Mouse (Mus musculus) bone marrow, adult 2 months (tissue): ENCODE results near the gene Zfp688. TPM values are rescaled to one million over a fixed set of nuclear protein-coding genes. Genes with fewer than 3 reads are reported as not detected.

Experiments
- H3K27ac ChIP-seq: fragments of 200-500 bp; 2 replicates; pipeline ENCODE4 v1.5.1; 2012; ENCODE audit warnings: low read depth, mild to moderate bottlenecking, control low read depth, inconsistent platforms, low read length; ENCODE audit not compliant: control insufficient read depth, poor library complexity, insufficient read depth
- H3K4me1 ChIP-seq: fragments of 200-500 bp; 2 replicates; pipeline ENCODE4 v1.6.1; 2011; ENCODE audit warnings: low read length; ENCODE audit not compliant: control insufficient read depth, insufficient read depth
- H3K4me3 ChIP-seq: fragments of 200-500 bp; replicated peaks from 2 replicates; pipeline ENCODE3; 2011; ENCODE audit warnings: mild to moderate bottlenecking, low read depth, low read length, control low read depth; ENCODE audit not compliant: control insufficient read depth
- CTCF ChIP-seq: fragments of 200-500 bp; IDR thresholded peaks from 2 replicates; pipeline ENCODE4 v1.5.1; 2011; ENCODE audit warnings: low read length, control low read depth; ENCODE audit not compliant: control insufficient read depth, insufficient read depth
- POLR2A ChIP-seq: fragments of 200-500 bp; IDR thresholded peaks from 2 replicates; pipeline ENCODE4 v1.6.1; 2011; ENCODE audit warnings: low read depth, mild to moderate bottlenecking, control low read depth, low read length, borderline replicate concordance; ENCODE audit not compliant: control insufficient read depth
- WGBS: fragments of 180-500 bp; shearing (Covaris S2); methylation state at CpG from one replicate; pipeline ENCODE4 v1.1.7; 2018; 5-methylcytosine and 5-hydroxymethylcytosine counted together
- polyA plus RNA-seq: library from polyadenylated mRNA; stranded (reverse); fragments of >200 nt; gene quantifications from 2 replicates; pipeline ENCODE4 v1.2.4, GENCODE M21; 2011; ENCODE audit warnings: low replicate concordance; ENCODE audit not compliant: missing spikeins, insufficient read depth, insufficient read length

Zfp688 gene
- polyA plus RNA-seq, 1 experiment: 20.9 TPM

DNA sequence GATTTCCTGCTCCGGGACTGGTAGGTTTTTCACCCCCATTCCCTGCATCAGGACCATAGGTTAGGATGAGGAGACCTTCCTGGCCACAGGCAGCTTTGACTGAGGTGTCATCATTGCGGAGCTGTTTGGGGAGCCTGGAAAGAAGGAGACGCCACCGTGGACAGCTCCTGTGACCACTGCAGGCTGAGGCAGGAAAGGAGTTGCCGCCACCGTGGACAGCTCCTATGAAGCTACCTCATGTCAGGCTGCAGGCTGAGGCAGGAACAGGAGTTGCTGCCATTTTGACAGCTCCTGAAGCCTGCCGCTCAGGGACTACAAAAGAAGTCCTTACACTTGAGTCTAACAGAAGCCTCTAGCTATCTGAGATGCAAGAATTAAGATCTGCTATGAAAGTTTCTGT lies 33.0 kb upstream of the Zfp688 start:
- TF ChIP-seq POLR2A (no peak), CTCF (no peak)
- no peaks in the 10 kb centered on the region; the same call in 1 of the 2 replicates for H3K4me1 ChIP-seq
- H3K27ac ChIP-seq: no peak overlapping the region
- 91% methylated on average over 7 of the region's 7 CpGs for WGBS
- no peak overlapping the region for H3K4me3 ChIP-seq

DNA sequence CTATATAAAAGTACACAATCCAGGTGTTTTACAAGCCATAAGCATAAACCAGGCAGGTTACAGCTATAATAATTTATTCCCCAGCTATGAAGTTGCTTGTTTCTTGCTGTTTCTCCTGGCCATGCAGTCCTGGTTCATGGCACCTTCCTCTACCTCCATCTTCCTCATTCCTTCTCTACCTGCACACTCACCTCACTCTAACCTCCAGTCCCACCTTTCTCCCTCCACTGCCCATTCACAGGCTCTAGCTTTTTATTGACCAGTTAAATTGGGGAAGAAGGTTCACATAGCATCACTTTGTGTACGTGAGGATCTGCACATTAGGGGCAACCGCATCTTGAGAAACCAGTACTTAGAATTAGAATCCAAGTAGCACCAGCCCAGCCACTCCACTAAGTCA lies 31.2 kb upstream of the Zfp688 start:
- 86% methylated on average over 2 of the region's 2 CpGs for WGBS
- H3K27ac ChIP-seq: no peak overlapping the region
- TF ChIP-seq CTCF: no peak
- TF ChIP-seq POLR2A: no peak
- no peaks in the 10 kb centered on the region; the same call in 1 of the 2 replicates for H3K4me1 ChIP-seq
- no peak overlapping the region for H3K4me3 ChIP-seq

DNA sequence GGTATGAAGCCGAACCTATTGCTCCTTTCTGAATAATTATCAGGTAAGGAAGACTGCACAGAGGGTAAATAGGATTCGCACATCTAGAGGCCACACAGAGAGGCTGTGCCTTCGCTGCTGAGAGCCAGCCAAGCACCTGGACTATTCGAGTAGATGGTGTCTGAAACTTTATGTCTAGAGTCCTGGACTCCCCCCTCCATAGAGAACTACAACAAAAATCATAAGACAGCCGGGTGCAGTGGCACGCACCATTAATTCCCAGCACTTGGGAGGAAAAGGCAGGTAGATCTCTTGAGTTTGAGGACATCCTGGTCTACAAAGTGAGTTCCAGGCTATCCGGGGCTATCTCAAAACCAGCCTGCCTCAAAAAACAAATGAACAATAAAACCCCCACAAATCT lies 28.1 kb upstream of the Zfp688 start:
- H3K4me1 ChIP-seq: no peaks in the 10 kb centered on the region; the same call in 1 of the 2 replicates

DNA sequence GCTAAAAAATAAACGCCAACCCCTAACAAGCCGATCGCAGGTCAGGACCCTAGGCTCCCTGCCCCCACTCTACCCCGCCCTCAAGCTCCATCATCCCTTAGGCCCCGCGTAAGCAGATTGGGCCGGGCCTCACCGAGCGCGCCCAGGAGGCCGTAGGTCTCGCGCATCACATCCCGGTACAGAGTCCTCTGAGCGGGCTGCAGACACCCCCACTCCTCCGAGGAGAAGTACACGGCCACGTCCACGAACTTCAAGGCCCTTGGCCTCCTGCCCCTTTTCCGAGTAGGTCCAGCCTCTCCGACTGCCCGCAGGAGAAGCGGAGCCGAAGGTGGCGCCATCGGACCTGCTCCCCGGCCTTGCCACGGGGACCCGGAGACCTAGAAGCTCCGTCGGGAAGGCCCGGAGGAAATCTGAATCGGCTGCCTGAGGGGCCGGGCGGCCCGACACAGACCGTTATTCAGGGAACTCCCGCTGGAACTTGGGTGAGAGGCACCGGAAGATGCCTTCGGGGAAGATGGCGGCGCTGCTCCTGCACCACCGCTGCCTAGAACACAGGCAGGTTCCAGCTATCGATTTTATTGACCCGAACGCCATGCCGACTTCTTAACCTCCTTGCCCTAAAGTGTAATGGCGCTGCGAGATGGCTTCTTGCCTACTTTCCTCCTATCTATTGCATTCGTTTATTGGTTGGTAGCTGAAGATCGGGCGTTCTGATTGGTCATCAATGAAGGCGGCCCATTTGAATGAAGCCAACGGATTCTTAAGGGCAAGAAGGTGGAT lies 26.8 kb upstream of the Zfp688 start, which contains the start of gene Zfp689:
TSS of gene Zfp689 (minus strand) at position 638 of the 780 bp plus-strand sequence.
- under 1% methylated on average over 54 of the region's 54 CpGs for WGBS
- Histone ChIP-seq H3K4me3 (peak within 1 kb of the TSS; percentile 99), H3K4me1 (no peaks in the 10 kb centered on the region; the same call in 1 of the 2 replicates), H3K27ac (peak within 1 kb of the TSS; percentile 90)
- TF ChIP-seq CTCF: 0 out of 2 replicates have a peak, but pooled peaks have one; percentile 0
- peak; percentile 51 for TF ChIP-seq POLR2A

More for the DNA sequence above, 28.1 kb upstream of the Zfp688 start:
- TF ChIP-seq POLR2A (no peak), CTCF (no peak)
- 78% methylated on average over 7 of the region's 7 CpGs for WGBS
- Histone ChIP-seq H3K27ac (no peak overlapping the region), H3K4me3 (peak overlapping the region; percentile 35)

DNA sequence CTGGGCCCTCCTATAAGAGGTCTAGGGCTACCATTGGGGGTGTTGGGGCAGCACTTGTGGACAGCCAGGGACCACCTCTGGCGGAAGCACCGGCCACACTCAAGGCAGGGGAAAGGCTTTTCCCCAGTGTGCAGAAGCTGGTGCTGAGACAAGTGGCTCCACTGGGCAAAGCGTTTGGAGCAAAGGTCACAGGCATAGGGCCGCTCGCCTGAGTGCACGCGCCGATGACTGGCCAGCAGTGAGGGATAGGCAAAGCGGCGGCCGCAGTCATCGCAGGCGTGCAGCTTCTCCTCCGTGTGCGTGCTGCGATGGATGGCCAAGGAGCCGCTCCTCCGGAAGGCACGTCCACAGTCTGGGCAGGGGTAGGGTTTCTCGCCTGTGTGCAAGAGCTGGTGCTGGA lies 22.1 kb upstream of the Zfp688 start:
- 95% methylated on average over 20 of the region's 20 CpGs for WGBS
- TF ChIP-seq POLR2A (no peak; the same call in 1 of the 2 replicates), CTCF (no peak)
- Histone ChIP-seq H3K4me3 (no peak overlapping the region), H3K4me1 (no peaks in the 10 kb centered on the region; the same call in 1 of the 2 replicates), H3K27ac (no peak overlapping the region)

DNA sequence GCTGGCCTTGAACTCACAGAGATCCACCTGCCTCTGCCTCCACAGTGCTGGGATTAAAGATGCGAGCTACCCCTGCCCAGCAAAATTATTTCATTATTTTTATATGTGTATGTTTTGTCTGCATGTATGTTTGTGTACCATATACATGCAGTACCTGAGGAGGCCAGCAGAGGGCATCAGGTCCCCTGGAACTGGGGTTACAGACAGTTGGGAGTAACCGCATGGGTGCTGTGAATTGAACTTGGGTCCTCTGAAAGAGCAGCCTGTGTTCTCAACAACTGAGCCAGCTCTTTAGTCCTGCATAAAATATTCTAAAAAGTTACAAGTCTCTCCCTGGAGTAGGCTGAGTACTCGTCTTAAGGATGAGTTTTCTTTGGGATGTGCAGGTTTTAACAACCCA lies 15.9 kb upstream of the Zfp688 start:
- TF ChIP-seq POLR2A (no peak), CTCF (peak; percentile 56)
- no peak overlapping the region for H3K27ac ChIP-seq
- H3K4me1 ChIP-seq: no peaks in the 10 kb centered on the region
- H3K4me3 ChIP-seq: no peak overlapping the region
- 91% methylated on average over 3 of the region's 3 CpGs for WGBS

DNA sequence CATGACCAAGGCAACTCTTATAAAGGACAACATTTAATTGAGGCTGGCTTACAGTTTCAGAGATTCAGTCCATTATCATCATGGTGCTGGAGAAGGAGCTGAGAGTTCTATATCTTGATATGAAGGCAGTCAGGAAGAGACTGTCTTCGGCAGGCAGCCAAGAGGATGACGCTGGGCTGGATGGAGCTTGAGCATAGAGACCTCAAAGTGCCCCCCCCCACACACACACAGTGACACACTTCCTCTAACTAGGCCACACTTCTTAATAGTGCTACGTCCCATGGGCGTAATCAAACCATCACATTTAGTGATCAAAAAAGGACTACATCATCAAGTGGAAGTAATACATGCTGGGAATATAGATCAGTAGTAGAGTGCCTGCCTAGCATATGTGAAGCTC lies 13.3 kb upstream of the Zfp688 start:
- WGBS: 60% methylated on average over 4 of the region's 4 CpGs
- Histone ChIP-seq H3K4me1 (no peaks in the 10 kb centered on the region), H3K4me3 (no peak overlapping the region), H3K27ac (no peak overlapping the region)
- TF ChIP-seq POLR2A: no peak
- no peak for TF ChIP-seq CTCF

DNA sequence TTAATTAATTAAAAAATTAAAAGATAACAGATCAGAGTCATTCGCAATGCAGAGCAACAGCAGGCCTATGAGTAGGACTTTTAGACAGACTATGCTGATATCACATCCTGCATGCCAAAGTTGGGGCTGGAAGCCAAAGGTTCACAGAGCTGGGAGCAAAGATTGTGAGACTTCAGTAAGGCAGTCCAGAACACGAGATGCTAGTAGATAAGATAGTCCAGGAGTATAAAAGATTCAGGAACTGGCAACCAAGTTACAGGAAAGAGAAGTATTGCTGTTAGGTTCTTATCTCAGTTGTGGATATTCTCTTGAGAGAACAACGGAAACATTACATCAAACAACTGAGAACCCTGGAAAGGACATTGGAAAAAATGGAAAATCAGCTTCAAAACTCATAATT lies 4.5 kb upstream of the Zfp688 start:
- 39% methylated on average over 3 of the region's 3 CpGs for WGBS
- H3K27ac ChIP-seq: no peak overlapping the region
- H3K4me1 ChIP-seq: peaks cover 2% of the 10 kb centered on the region; the same call in 1 of the 2 replicates
- no peak for TF ChIP-seq POLR2A
- TF ChIP-seq CTCF: no peak
- no peak overlapping the region for H3K4me3 ChIP-seq
